Mouse (Mus musculus): ENCODE measurements around the gene Fastkd5.
"Not testable (repeated sequence)": the region's sequence is repeated elsewhere in the genome, so short reads cannot be mapped to it uniquely, and the experiment has no call there.

The Fastkd5 gene

GRCm38 (mm10) chr2:130577021-130577420 is 52.8 kb downstream of the Fastkd5 start:
- no peak for DNase-seq (ENCODE audit: low read depth, low spot score)

- not testable (repeated sequence) for DNase-seq (ENCODE audit: low read depth, low spot score)
These were observed 53.3 kb downstream of the Fastkd5 start for GRCm38 (mm10) chr2:130576564-130576963.

- DNase-seq (ENCODE audit: low read depth, low spot score), result no peak
These were observed 54.0 kb downstream of the Fastkd5 start, which contains the start of gene Oxt for GRCm38 (mm10) chr2:130575873-130576272. Gene Oxt (plus strand): TSS chr2:130576173.

GRCm38 (mm10) chr2:130574960-130575359 is 54.9 kb downstream of the Fastkd5 start:
- no peak for DNase-seq (ENCODE audit: low read depth, low spot score)

GRCm38 (mm10) chr2:130569926-130570325 is 59.9 kb downstream of the Fastkd5 start:
- no peak for DNase-seq (ENCODE audit: low read depth, low spot score)

GRCm38 (mm10) chr2:130568921-130569320 is 60.9 kb downstream of the Fastkd5 start:
- DNase-seq (ENCODE audit: low read depth, low spot score), result no peak

GRCm38 (mm10) chr2:130564983-130565382 is 64.8 kb downstream of the Fastkd5 start:
- DNase-seq (ENCODE audit: low read depth, low spot score), result no peak

- DNase-seq (ENCODE audit: low read depth, low spot score), result no peak
These were observed 65.8 kb downstream of the Fastkd5 start for GRCm38 (mm10) chr2:130564063-130564462.

All from brain, embryonic 18.5 days (tissue).